Mouse (Mus musculus): ENCODE data around the gene 1700102P08Rik. TPM values are rescaled to one million over a fixed set of nuclear protein-coding genes. Genes with fewer than 3 reads are reported as not detected.

1700102P08Rik gene
- polyA plus RNA-seq, 1 experiment: 0.17 TPM

GRCm38 (mm10) chr9:108450292-108451169, 57.9 kb downstream of the 1700102P08Rik start:
- Histone ChIP-seq H3K79me2 (ENCODE audit: control insufficient read depth, insufficient read depth) (no peaks in the 10 kb centered on the region), H3K4me2 (ENCODE audit: low read depth) (no peak overlapping the region), H3ac (ENCODE audit: control insufficient read depth, insufficient read length) (no peak overlapping the region), H3K36me3 (ENCODE audit: control insufficient read depth, insufficient read depth) (no peaks in the 10 kb centered on the region), H3K27me3 (ENCODE audit: control insufficient read depth, insufficient read depth, insufficient read length) (peaks cover 5% of the 10 kb centered on the region), H3K4me3 (no peak overlapping the region)
- TF ChIP-seq USF1 (IDR thresholded peaks at IDR 0.05; ENCODE audit: low read depth) (no peak), MYOD1 (IDR thresholded peaks at IDR 0.05; ENCODE audit: control insufficient read depth in 1 of 3, insufficient read length in 2 of 3, low read depth in 2 of 3) (peak in 2 of 3 experiments; percentile 40 to 75), MYOG (IDR thresholded peaks at IDR 0.05; ENCODE audit: control insufficient read depth in 1 of 3, insufficient read depth in 1 of 3, insufficient read length in 2 of 3, low read depth in 2 of 3) (peak in 2 of 3 experiments; percentile 35 to 67), E2F4 (IDR thresholded peaks at IDR 0.05; ENCODE audit: insufficient read depth) (no peak)

- Histone ChIP-seq H3ac (ENCODE audit: control insufficient read depth, insufficient read length) (no peak overlapping the region), H3K27me3 (ENCODE audit: control insufficient read depth, insufficient read depth, insufficient read length) (peaks cover under 1% of the 10 kb centered on the region), H3K79me2 (ENCODE audit: control insufficient read depth, insufficient read depth) (no peaks in the 10 kb centered on the region), H3K36me3 (ENCODE audit: control insufficient read depth, insufficient read depth) (no peaks in the 10 kb centered on the region), H3K4me2 (ENCODE audit: low read depth) (no peak overlapping the region), H3K4me3 (no peak overlapping the region)
- TF ChIP-seq REST (IDR thresholded peaks at IDR 0.05; ENCODE audit: insufficient read depth, insufficient read length) (no peak), CEBPB (IDR thresholded peaks at IDR 0.05; ENCODE audit: insufficient read depth, poor library complexity, severe bottlenecking) (no peak), MYOD1 (IDR thresholded peaks at IDR 0.05; ENCODE audit: control insufficient read depth in 1 of 3, insufficient read length in 2 of 3, low read depth in 2 of 3) (no peak)
Measured at GRCm38 (mm10) chr9:108451170-108451493, 58.5 kb downstream of the 1700102P08Rik start.

GRCm38 (mm10) chr9:108451519-108452160, 59.0 kb downstream of the 1700102P08Rik start:
- Histone ChIP-seq H3K4me2 (ENCODE audit: low read depth) (no peak overlapping the region), H3K79me2 (ENCODE audit: control insufficient read depth, insufficient read depth) (no peaks in the 10 kb centered on the region), H3K27me3 (ENCODE audit: control insufficient read depth, insufficient read depth, insufficient read length) (no peaks in the 10 kb centered on the region), H3K4me3 (peak overlapping the region; percentile 17), H3K36me3 (ENCODE audit: control insufficient read depth, insufficient read depth) (no peaks in the 10 kb centered on the region), H3ac (ENCODE audit: control insufficient read depth, insufficient read length) (no peak overlapping the region)
- no peak for TF ChIP-seq TCF12 (IDR thresholded peaks at IDR 0.05; ENCODE audit: insufficient read depth, poor library complexity, severe bottlenecking)
- TF ChIP-seq CEBPB (IDR thresholded peaks at IDR 0.05; ENCODE audit: insufficient read depth, poor library complexity, severe bottlenecking): no peak

GRCm38 (mm10) chr9:108452291-108452906, 59.8 kb downstream of the 1700102P08Rik start:
- H3ac ChIP-seq (ENCODE audit: control insufficient read depth, insufficient read length): no peak overlapping the region
- no peaks in the 10 kb centered on the region for H3K27me3 ChIP-seq (ENCODE audit: control insufficient read depth, insufficient read depth, insufficient read length)
- peak overlapping the region; percentile 80 for H3K4me2 ChIP-seq (ENCODE audit: low read depth)
- H3K36me3 ChIP-seq (ENCODE audit: control insufficient read depth, insufficient read depth): no peaks in the 10 kb centered on the region
- no peaks in the 10 kb centered on the region for H3K79me2 ChIP-seq (ENCODE audit: control insufficient read depth, insufficient read depth)
- peak overlapping the region; percentile 17 for H3K4me3 ChIP-seq
- no peak for TF ChIP-seq POLR2AphosphoS2 (IDR thresholded peaks at IDR 0.05; ENCODE audit: insufficient read length, low read depth)
- no peak for TF ChIP-seq USF1 (IDR thresholded peaks at IDR 0.05; ENCODE audit: low read depth)
- TF ChIP-seq SRF (IDR thresholded peaks at IDR 0.05; ENCODE audit: control insufficient read depth, insufficient read length, low read depth): no peak
- no peak for TF ChIP-seq POLR2A (IDR thresholded peaks at IDR 0.05; ENCODE audit: insufficient read length, low read depth)
- TF ChIP-seq CEBPB (IDR thresholded peaks at IDR 0.05; ENCODE audit: insufficient read depth, poor library complexity, severe bottlenecking): no peak
- no peak for TF ChIP-seq REST (IDR thresholded peaks at IDR 0.05; ENCODE audit: insufficient read depth, insufficient read length)
- no peak for TF ChIP-seq MAX (IDR thresholded peaks at IDR 0.05; ENCODE audit: low read depth)
- no peak for TF ChIP-seq TCF3 (IDR thresholded peaks at IDR 0.05; ENCODE audit: insufficient read length, low read depth)
- no peak for TF ChIP-seq MYOD1 (IDR thresholded peaks at IDR 0.05; ENCODE audit: control insufficient read depth in 1 of 3, insufficient read length in 2 of 3, low read depth in 2 of 3)
- TF ChIP-seq MYOG (IDR thresholded peaks at IDR 0.05; ENCODE audit: control insufficient read depth in 1 of 3, insufficient read depth in 1 of 3, insufficient read length in 2 of 3, low read depth in 2 of 3): no peak
- no peak for TF ChIP-seq TCF12 (IDR thresholded peaks at IDR 0.05; ENCODE audit: insufficient read depth, poor library complexity, severe bottlenecking)
- no peak for TF ChIP-seq E2F4 (IDR thresholded peaks at IDR 0.05; ENCODE audit: insufficient read depth)

GRCm38 (mm10) chr9:108452911-108453310, 60.3 kb downstream of the 1700102P08Rik start:
- Histone ChIP-seq H3K27me3 (ENCODE audit: control insufficient read depth, insufficient read depth, insufficient read length) (no peaks in the 10 kb centered on the region), H3K36me3 (ENCODE audit: control insufficient read depth, insufficient read depth) (no peaks in the 10 kb centered on the region), H3K4me3 (peak overlapping the region; percentile 17), H3K4me2 (ENCODE audit: low read depth) (peak overlapping the region; percentile 80), H3ac (ENCODE audit: control insufficient read depth, insufficient read length) (no peak overlapping the region), H3K79me2 (ENCODE audit: control insufficient read depth, insufficient read depth) (no peaks in the 10 kb centered on the region)
- TF ChIP-seq TCF3 (IDR thresholded peaks at IDR 0.05; ENCODE audit: insufficient read length, low read depth) (no peak), CEBPB (IDR thresholded peaks at IDR 0.05; ENCODE audit: insufficient read depth, poor library complexity, severe bottlenecking) (no peak), POLR2AphosphoS2 (IDR thresholded peaks at IDR 0.05; ENCODE audit: insufficient read length, low read depth) (no peak), TCF12 (IDR thresholded peaks at IDR 0.05; ENCODE audit: insufficient read depth, poor library complexity, severe bottlenecking) (no peak), MYOG (IDR thresholded peaks at IDR 0.05; ENCODE audit: control insufficient read depth in 1 of 3, insufficient read depth in 1 of 3, insufficient read length in 2 of 3, low read depth in 2 of 3) (no peak), E2F4 (IDR thresholded peaks at IDR 0.05; ENCODE audit: insufficient read depth) (no peak), USF1 (IDR thresholded peaks at IDR 0.05; ENCODE audit: low read depth) (no peak), MAX (IDR thresholded peaks at IDR 0.05; ENCODE audit: low read depth) (no peak), SRF (IDR thresholded peaks at IDR 0.05; ENCODE audit: control insufficient read depth, insufficient read length, low read depth) (no peak), POLR2A (IDR thresholded peaks at IDR 0.05; ENCODE audit: insufficient read length, low read depth) (no peak), REST (IDR thresholded peaks at IDR 0.05; ENCODE audit: insufficient read depth, insufficient read length) (no peak)

Data from myocyte (in vitro differentiated cells).